Mouse (Mus musculus): ENCODE results near the gene Pter. TPM values are rescaled to one million over a fixed set of nuclear protein-coding genes. Genes with fewer than 3 reads are reported as not detected.
A peak's percentile ranks its signal among the peaks of the same experiment; 100 is the strongest.

Gene Pter
- polyA plus RNA-seq, 1 experiment from 2014 or later: 16.8 TPM

DNA sequence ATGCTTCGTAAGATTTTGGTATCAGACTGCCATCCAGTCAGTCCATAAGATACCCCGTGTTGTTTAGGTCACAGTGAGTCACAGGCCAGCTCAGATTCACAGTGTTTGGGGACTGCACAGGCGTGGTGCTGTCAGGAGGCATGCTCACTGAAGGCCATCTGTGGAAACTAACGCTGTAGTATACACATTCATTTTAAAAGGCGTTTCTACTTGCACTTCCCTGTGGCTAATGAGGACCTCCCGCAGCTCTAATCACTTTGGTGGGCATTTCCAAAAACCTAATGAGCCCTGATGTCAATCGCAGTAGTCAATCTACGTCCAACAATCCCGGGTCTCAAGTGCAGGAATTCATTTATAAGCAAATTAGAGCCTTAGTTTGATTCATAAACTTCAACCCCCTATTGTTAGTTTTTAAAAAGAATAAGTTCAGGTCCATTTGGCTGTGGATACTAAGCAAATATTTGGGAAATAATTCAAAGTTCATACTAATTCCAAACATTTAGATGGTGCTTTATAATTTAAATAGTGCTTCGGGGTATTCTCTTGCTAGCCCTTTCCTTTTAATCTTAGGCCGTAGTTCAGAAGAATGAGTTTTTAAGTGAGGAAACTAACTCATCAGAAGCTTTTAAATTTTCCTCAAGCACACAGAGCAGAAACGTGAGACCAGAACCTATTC, 46.3 kb downstream of the Pter start:
- no peak for TF ChIP-seq CTCF (IDR thresholded peaks at IDR 0.05; ENCODE audit: low read depth)
- no peak overlapping the region for H3K4me3 ChIP-seq (ENCODE audit: low read depth, low read length)
- ATAC-seq (ENCODE audit: insufficient read depth) (no peak), DNase-seq (no peak)
- no peaks in the 10 kb centered on the region for H3K4me1 ChIP-seq (ENCODE audit: insufficient read depth)
- WGBS: 72% methylated on average over 12 of the region's 12 CpGs
- H3K9ac ChIP-seq: no peak overlapping the region
- no peak overlapping the region for H3K4me2 ChIP-seq
- no peaks in the 10 kb centered on the region for H3K36me3 ChIP-seq (ENCODE audit: insufficient read depth)
- H3K9me3 ChIP-seq (ENCODE audit: low read depth, low read length): no peaks in the 10 kb centered on the region
- H3K27ac ChIP-seq (ENCODE audit: low read depth): no peak overlapping the region
- H3K27me3 ChIP-seq (ENCODE audit: insufficient read depth, low read length): no peaks in the 10 kb centered on the region

DNA sequence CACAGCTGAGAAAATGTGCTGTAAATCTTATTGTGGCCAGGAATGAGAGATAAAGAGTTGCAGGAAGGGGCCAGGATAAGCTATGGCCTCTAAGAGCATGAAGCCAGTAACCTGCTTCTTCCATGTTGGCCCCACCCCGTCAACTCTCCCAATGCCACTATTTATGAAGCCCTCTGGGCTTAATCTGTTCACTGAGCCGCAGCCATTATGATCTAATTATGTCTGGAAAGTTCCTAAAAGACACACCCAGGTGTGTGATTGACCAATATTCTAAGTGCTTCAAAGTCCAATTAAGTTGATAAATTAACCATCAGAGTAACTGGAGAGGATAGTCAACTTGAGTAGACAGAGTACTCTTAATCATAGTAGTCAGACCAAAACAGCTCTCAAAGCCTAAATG, 49.9 kb downstream of the Pter start:
- no peak for TF ChIP-seq CTCF (IDR thresholded peaks at IDR 0.05; ENCODE audit: low read depth)
- WGBS: 87% methylated on average over 2 of the region's 2 CpGs
- no peak for ATAC-seq (ENCODE audit: insufficient read depth)
- no peak overlapping the region for H3K4me2 ChIP-seq
- no peak overlapping the region for H3K9ac ChIP-seq
- no peak for DNase-seq
- no peak overlapping the region for H3K27ac ChIP-seq (ENCODE audit: low read depth)
- no peaks in the 10 kb centered on the region for H3K27me3 ChIP-seq (ENCODE audit: insufficient read depth, low read length)
- no peaks in the 10 kb centered on the region for H3K36me3 ChIP-seq (ENCODE audit: insufficient read depth)
- no peaks in the 10 kb centered on the region for H3K9me3 ChIP-seq (ENCODE audit: low read depth, low read length)
- H3K4me3 ChIP-seq (ENCODE audit: low read depth, low read length): no peak overlapping the region
- H3K4me1 ChIP-seq (ENCODE audit: insufficient read depth): no peaks in the 10 kb centered on the region

DNA sequence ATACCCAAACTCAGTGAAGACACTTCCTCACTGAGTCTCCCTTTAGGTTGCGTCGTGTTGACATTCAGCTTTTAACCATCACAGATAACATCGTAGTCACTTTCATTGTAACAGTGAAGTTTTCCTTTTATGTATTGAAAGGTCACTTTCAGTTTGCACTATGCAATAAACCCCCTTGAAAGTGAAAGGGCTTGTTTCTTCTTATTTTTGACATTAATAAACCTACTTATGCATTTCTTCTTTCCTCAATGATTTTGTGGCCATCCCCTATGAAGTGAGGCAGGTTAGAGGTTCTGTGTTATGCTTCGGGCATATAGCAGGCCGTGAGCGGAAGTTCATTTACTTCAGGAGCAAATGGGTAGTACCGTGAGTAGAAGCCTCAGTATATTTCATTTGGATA, 53.5 kb downstream of the Pter start:
- WGBS: 85% methylated on average over 7 of the region's 7 CpGs
- Histone ChIP-seq H3K36me3 (ENCODE audit: insufficient read depth) (no peaks in the 10 kb centered on the region), H3K4me3 (ENCODE audit: low read depth, low read length) (no peak overlapping the region), H3K9ac (no peak overlapping the region), H3K4me2 (no peak overlapping the region), H3K27ac (ENCODE audit: low read depth) (no peak overlapping the region), H3K9me3 (ENCODE audit: low read depth, low read length) (no peaks in the 10 kb centered on the region), H3K4me1 (ENCODE audit: insufficient read depth) (no peaks in the 10 kb centered on the region), H3K27me3 (ENCODE audit: insufficient read depth, low read length) (no peaks in the 10 kb centered on the region)
- no peak for ATAC-seq (ENCODE audit: insufficient read depth)
- TF ChIP-seq CTCF (IDR thresholded peaks at IDR 0.05; ENCODE audit: low read depth): no peak
- no peak for DNase-seq

DNA sequence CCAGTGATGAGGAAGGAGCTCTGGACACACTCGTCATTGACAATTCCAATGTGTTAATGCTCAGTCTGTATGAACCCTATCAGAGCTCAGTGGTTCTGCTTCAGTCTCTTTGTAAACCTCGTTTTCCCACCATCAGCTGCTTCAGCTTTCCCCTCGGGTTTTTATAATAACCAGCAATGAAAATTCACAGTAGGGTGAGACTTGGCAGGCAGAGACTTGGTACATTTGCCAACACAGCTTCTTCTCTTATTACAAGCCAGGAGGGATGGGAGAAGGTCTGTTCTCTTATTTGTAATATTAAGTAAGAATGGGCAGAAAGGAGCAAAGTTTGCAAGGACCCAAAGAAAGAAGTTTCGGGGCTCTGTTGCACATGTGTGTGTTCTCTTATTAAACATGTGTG, 54.9 kb downstream of the Pter start:
- DNase-seq (no peak), ATAC-seq (ENCODE audit: insufficient read depth) (no peak)
- Histone ChIP-seq H3K27me3 (ENCODE audit: insufficient read depth, low read length) (no peaks in the 10 kb centered on the region), H3K4me2 (no peak overlapping the region), H3K9ac (no peak overlapping the region), H3K36me3 (ENCODE audit: insufficient read depth) (no peaks in the 10 kb centered on the region), H3K4me3 (ENCODE audit: low read depth, low read length) (no peak overlapping the region), H3K4me1 (ENCODE audit: insufficient read depth) (no peaks in the 10 kb centered on the region), H3K9me3 (ENCODE audit: low read depth, low read length) (no peaks in the 10 kb centered on the region), H3K27ac (ENCODE audit: low read depth) (no peak overlapping the region)
- 81% methylated on average over 4 of the region's 4 CpGs for WGBS
- TF ChIP-seq CTCF (IDR thresholded peaks at IDR 0.05; ENCODE audit: low read depth): no peak

DNA sequence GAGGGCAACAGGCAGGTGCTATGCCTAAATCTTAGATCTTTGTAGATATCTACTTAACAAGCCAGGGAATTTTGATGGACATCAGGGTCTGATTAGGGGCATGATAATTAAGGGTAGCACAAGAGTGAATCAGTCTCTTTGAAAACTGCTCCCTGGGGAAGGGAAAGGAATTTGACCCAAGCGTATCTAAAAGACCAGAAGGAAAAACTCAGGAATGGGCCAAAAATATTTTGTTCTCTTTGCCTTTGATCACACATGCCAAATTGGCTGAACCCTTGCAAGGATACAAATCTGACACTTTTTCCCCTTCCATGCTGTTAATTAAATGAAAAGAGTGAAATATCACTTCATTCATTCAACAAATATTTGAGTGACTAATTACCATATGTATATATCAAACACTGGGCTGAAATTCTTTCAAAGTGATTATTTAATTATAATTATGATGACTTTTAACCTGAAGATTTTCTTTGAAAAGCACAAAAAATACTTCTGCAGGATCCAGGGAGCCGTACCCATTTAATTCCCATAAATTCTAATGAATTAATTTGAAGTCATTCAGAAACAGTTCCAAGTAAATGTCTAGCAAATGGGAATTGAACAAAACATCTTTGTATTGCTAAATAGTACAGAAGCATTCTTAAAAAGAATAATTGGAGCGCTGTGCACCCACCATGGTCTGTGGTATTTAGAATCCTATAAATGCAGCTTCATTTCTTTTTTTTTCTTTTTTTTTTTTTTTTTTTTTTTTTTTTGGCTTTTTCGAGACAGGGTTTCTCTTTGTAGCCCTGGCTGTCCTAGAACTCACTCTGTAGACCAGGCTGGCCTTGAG, 61.3 kb downstream of the Pter start:
- H3K4me2 ChIP-seq: no peak overlapping the region
- no peak for ATAC-seq (ENCODE audit: insufficient read depth)
- H3K27ac ChIP-seq (ENCODE audit: low read depth): no peak overlapping the region
- H3K4me3 ChIP-seq (ENCODE audit: low read depth, low read length): no peak overlapping the region
- H3K27me3 ChIP-seq (ENCODE audit: insufficient read depth, low read length): no peaks in the 10 kb centered on the region
- 75% methylated on average over 4 of the region's 4 CpGs for WGBS
- no peak for TF ChIP-seq CTCF (IDR thresholded peaks at IDR 0.05; ENCODE audit: low read depth)
- no peak for DNase-seq
- H3K36me3 ChIP-seq (ENCODE audit: insufficient read depth): no peaks in the 10 kb centered on the region
- H3K9ac ChIP-seq: no peak overlapping the region
- no peaks in the 10 kb centered on the region for H3K4me1 ChIP-seq (ENCODE audit: insufficient read depth)
- H3K9me3 ChIP-seq (ENCODE audit: low read depth, low read length): no peaks in the 10 kb centered on the region

DNA sequence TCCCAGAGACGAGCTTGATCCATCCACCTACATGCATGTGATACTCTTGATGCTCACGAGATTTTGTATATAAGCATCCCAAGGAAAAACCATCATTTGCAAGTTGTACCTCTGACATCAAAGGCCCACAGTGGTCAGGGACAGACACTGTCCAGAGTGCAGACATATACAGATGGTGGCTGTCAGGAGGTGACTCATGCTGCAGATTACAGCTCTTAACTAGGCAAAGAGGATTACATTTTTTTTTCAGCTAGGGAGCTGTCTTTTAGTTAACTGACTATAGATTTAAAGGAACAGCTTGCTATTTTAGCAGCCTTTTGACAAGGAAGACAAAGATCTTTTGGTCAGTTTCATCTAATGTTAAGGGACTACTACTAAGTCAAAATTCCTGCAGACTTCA, 76.2 kb downstream of the Pter start:
- no peak overlapping the region for H3K4me3 ChIP-seq (ENCODE audit: low read depth, low read length)
- DNase-seq: no peak
- H3K9me3 ChIP-seq (ENCODE audit: low read depth, low read length): no peaks in the 10 kb centered on the region
- no peaks in the 10 kb centered on the region for H3K36me3 ChIP-seq (ENCODE audit: insufficient read depth)
- WGBS: 57% methylated on average over 2 of the region's 2 CpGs
- TF ChIP-seq CTCF (IDR thresholded peaks at IDR 0.05; ENCODE audit: low read depth): no peak
- no peak overlapping the region for H3K27ac ChIP-seq (ENCODE audit: low read depth)
- no peak overlapping the region for H3K4me2 ChIP-seq
- ATAC-seq (ENCODE audit: insufficient read depth): no peak
- H3K27me3 ChIP-seq (ENCODE audit: insufficient read depth, low read length): no peaks in the 10 kb centered on the region
- no peaks in the 10 kb centered on the region for H3K4me1 ChIP-seq (ENCODE audit: insufficient read depth)
- H3K9ac ChIP-seq: no peak overlapping the region

DNA sequence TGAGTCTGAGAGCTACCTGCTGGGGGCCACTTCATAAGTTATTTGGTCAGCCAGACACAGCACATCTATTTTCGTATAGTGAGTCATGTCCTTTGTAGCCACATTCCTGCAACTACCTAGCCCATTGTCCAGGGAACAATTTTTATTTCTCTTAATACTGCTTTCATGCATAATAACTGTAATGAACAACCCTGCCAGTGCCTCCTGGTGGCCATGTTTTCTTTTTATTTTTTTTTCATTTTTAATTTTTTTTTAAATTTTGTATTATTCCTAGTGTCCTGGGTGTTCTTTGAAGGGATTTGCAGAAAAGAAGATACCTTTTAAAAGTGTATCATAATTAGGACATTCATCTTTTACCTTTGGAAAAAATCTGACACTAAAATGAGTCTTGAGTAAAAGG, 84.6 kb downstream of the Pter start:
- 81% methylated on average over 1 of the region's 1 CpGs for WGBS
- no peaks in the 10 kb centered on the region for H3K36me3 ChIP-seq (ENCODE audit: insufficient read depth)
- peaks cover 41% of the 10 kb centered on the region for H3K27me3 ChIP-seq (ENCODE audit: insufficient read depth, low read length)
- H3K4me3 ChIP-seq (ENCODE audit: low read depth, low read length): no peak overlapping the region
- no peak overlapping the region for H3K9ac ChIP-seq
- no peak overlapping the region for H3K27ac ChIP-seq (ENCODE audit: low read depth)
- ATAC-seq (ENCODE audit: insufficient read depth): no peak
- TF ChIP-seq CTCF (IDR thresholded peaks at IDR 0.05; ENCODE audit: low read depth): peak; percentile 36
- no peak for DNase-seq
- no peak overlapping the region for H3K4me2 ChIP-seq
- H3K4me1 ChIP-seq (ENCODE audit: insufficient read depth): no peaks in the 10 kb centered on the region
- H3K9me3 ChIP-seq (ENCODE audit: low read depth, low read length): no peaks in the 10 kb centered on the region
